9 mouse cellular contexts compared by ENCODE assay signal in genomic region chr4:10693446-10694105, GRCm38 (mm10).
A peak's percentile ranks its signal among the peaks of the same experiment; 100 is the strongest.
DNase-seq lines count a peak whose midpoint lies in the region; ATAC-seq lines count a peak whose summit lies in the region.
"Had no signal": no experiment of that assay in that cellular context is flagged by ENCODE, and none has a peak within 500 bp of the region (broad histone marks: within the 10 kb centered on the region; RNA-seq: fewer than 3 reads in every experiment).

No protein-coding gene starts in this region.

- H3K27ac ChIP-seq in kidney, embryonic 14.5 days (ENCODE audit: low read depth, low read length), result no peak overlapping the region
- no peak overlapping the region for H3K27ac ChIP-seq in forebrain, embryonic 12.5 days
- no peak overlapping the region for H3K27ac ChIP-seq in limb, embryonic 13.5 days
- H3K27ac ChIP-seq in neural tube, embryonic 13.5 days (replicated peaks), result no peak overlapping the region

- DNase-seq in kidney, adult 9 months, result no peak
- no peak for DNase-seq in adrenal gland, adult 2 months
- no peak for DNase-seq in adipocyte (ENCODE audit: low spot score)
- DNase-seq: thymus, postnatal 25 days had no signal

- no peaks in the 10 kb centered on the region for H3K27me3 ChIP-seq in kidney, embryonic 14.5 days (ENCODE audit: control insufficient read depth, insufficient read depth, low read length)
- H3K27me3 ChIP-seq in forebrain, embryonic 12.5 days, result no peaks in the 10 kb centered on the region
- peaks cover 3% of the 10 kb centered on the region; the same call in 1 of the 2 replicates for H3K27me3 ChIP-seq in limb, embryonic 13.5 days
- H3K27me3 ChIP-seq in neural tube, embryonic 13.5 days, result no peaks in the 10 kb centered on the region

- H3K4me3 ChIP-seq in kidney, embryonic 14.5 days (ENCODE audit: low read length), result peak overlapping the region; percentile 6; the same call in 1 of the 2 replicates
- peak overlapping the region; percentile 37 for H3K4me3 ChIP-seq in forebrain, embryonic 12.5 days (replicated peaks)
- peak overlapping the region; percentile 21 for H3K4me3 ChIP-seq in limb, embryonic 13.5 days
- peak overlapping the region; percentile 27 for H3K4me3 ChIP-seq in neural tube, embryonic 13.5 days

- no peaks in the 10 kb centered on the region for H3K36me3 ChIP-seq in kidney, embryonic 14.5 days (ENCODE audit: control insufficient read depth, insufficient read depth, low read length)
- no peaks in the 10 kb centered on the region for H3K36me3 ChIP-seq in forebrain, embryonic 12.5 days (replicated peaks)
- H3K36me3 ChIP-seq in limb, embryonic 13.5 days, result no peaks in the 10 kb centered on the region
- H3K36me3 ChIP-seq in neural tube, embryonic 13.5 days, result no peaks in the 10 kb centered on the region

- H3K9ac ChIP-seq in kidney, embryonic 14.5 days (ENCODE audit: low read depth, low read length), result no peak overlapping the region
- H3K9ac ChIP-seq in forebrain, embryonic 12.5 days, result no peak overlapping the region
- H3K9ac ChIP-seq in limb, embryonic 13.5 days, result no peak overlapping the region
- H3K9ac ChIP-seq in neural tube, embryonic 13.5 days, result no peak overlapping the region

- WGBS in kidney, embryonic 14.5 days, result 44% methylated on average over 4 of the region's 15 CpGs
- 32% methylated on average over 5 of the region's 15 CpGs for WGBS in forebrain, embryonic 12.5 days
- WGBS in limb, embryonic 13.5 days, result 10% methylated on average over 6 of the region's 15 CpGs
- 56% methylated on average over 9 of the region's 15 CpGs for WGBS in neural tube, embryonic 13.5 days

- no peak for ATAC-seq in kidney, embryonic 14.5 days (ENCODE audit: low FRiP score, low TSS enrichment)
- peak; percentile 60; the same call in 1 of the 2 replicates for ATAC-seq in forebrain, embryonic 12.5 days (ENCODE audit: low FRiP score)
- no peak for ATAC-seq in limb, embryonic 13.5 days (ENCODE audit: low FRiP score, low read depth)
- peak; percentile 69 for ATAC-seq in neural tube, embryonic 13.5 days (ENCODE audit: low read depth)
- ATAC-seq in monocyte, adult 5-6 weeks (replicated peaks; ENCODE audit: insufficient number of reproducible peaks, low FRiP score, low TSS enrichment, poor library complexity, severe bottlenecking), result no peak

- H3K4me2 ChIP-seq in kidney, embryonic 14.5 days (replicated peaks; ENCODE audit: low read depth, low read length), result no peak overlapping the region; the same call in 1 of the 2 replicates
- peak overlapping the region; percentile 41 for H3K4me2 ChIP-seq in forebrain, embryonic 12.5 days
- H3K4me2 ChIP-seq in limb, embryonic 13.5 days (replicated peaks), result peak overlapping the region; percentile 34
- H3K4me2 ChIP-seq in neural tube, embryonic 13.5 days, result peak overlapping the region; percentile 40

- H3K4me1 ChIP-seq in kidney, embryonic 14.5 days (ENCODE audit: control insufficient read depth, insufficient read depth, low read length), result no peaks in the 10 kb centered on the region
- no peaks in the 10 kb centered on the region for H3K4me1 ChIP-seq in forebrain, embryonic 12.5 days
- peaks cover 18% of the 10 kb centered on the region for H3K4me1 ChIP-seq in limb, embryonic 13.5 days
- no peaks in the 10 kb centered on the region for H3K4me1 ChIP-seq in neural tube, embryonic 13.5 days (replicated peaks)

- H3K9me3 ChIP-seq in kidney, embryonic 14.5 days (ENCODE audit: control insufficient read depth, low read length), result no peaks in the 10 kb centered on the region
- no peaks in the 10 kb centered on the region for H3K9me3 ChIP-seq in forebrain, embryonic 12.5 days
- no peaks in the 10 kb centered on the region for H3K9me3 ChIP-seq in limb, embryonic 13.5 days
- no peaks in the 10 kb centered on the region for H3K9me3 ChIP-seq in neural tube, embryonic 13.5 days

Comparison
In these comparisons a context has a peak if more than half of its experiments do, and no peak if none do; other contexts are left out.
1. ATAC-seq: peak in forebrain, embryonic 12.5 days (single experiment) and neural tube, embryonic 13.5 days (single experiment); none in kidney, embryonic 14.5 days (single experiment), limb, embryonic 13.5 days (single experiment) and monocyte, adult 5-6 weeks (single experiment).
2. Peak in every context shown above with its lines, with median percentiles within 50 percentile points of each other: H3K4me3 ChIP-seq.